Mouse (Mus musculus) heart, embryonic 16.5 days (tissue): ENCODE data around the gene Capn3. TPM values are rescaled to one million over a fixed set of nuclear protein-coding genes. Genes with fewer than 3 reads are reported as not detected.

Experiments
- ATAC-seq: fragments of 200-750 bp; cut with Nextera tagmentation; replicated peaks from 2 replicates; pipeline ENCODE4 v1.8.0; 2017; ENCODE audit warnings: moderate number of reproducible peaks; ENCODE audit not compliant: insufficient read depth, low FRiP score; ENCODE audit errors: extremely low read depth
- H3K27ac ChIP-seq: fragments of 300-500 bp; sonication (generic); 2 replicates; pipeline ENCODE4 v1.5.1; 2014; ENCODE audit warnings: mild to moderate bottlenecking, low read length, control low read depth, moderate library complexity
- H3K27me3 ChIP-seq: fragments of 300-500 bp; sonication (generic); 2 replicates; pipeline ENCODE4 v1.6.1; 2014; ENCODE audit warnings: low read length, mixed read lengths; ENCODE audit not compliant: control insufficient read depth, insufficient read depth
- H3K36me3 ChIP-seq: fragments of 300-500 bp; sonication (generic); 2 replicates; pipeline ENCODE4 v1.6.1; 2014; ENCODE audit not compliant: control insufficient read depth, insufficient read depth
- H3K4me1 ChIP-seq: fragments of 300-500 bp; sonication (generic); 2 replicates; pipeline ENCODE4 v1.6.1; 2014; ENCODE audit warnings: low read length, mixed read lengths; ENCODE audit not compliant: control insufficient read depth, insufficient read depth
- H3K4me2 ChIP-seq: fragments of 300-500 bp; sonication (generic); 2 replicates; pipeline ENCODE4 v1.6.1; 2014; ENCODE audit warnings: low read depth, mild to moderate bottlenecking, control low read depth, low read length
- H3K4me3 ChIP-seq: fragments of 300-500 bp; sonication (generic); 2 replicates; pipeline ENCODE4 v1.5.1; 2014; ENCODE audit warnings: mild to moderate bottlenecking, control low read depth, low read length
- H3K9ac ChIP-seq: fragments of 300-500 bp; sonication (generic); 2 replicates; pipeline ENCODE4 v1.6.1; 2014; ENCODE audit warnings: low read length, control low read depth
- H3K9me3 ChIP-seq: fragments of 300-500 bp; sonication (generic); replicated peaks from 2 replicates; pipeline ENCODE4 v1.6.1; 2016; ENCODE audit warnings: low read length; ENCODE audit not compliant: control insufficient read depth
- WGBS: fragments of 180-500 bp; shearing (Covaris S2); extraction: QIAGEN DNeasy Blood & Tissue Kit; methylation state at CpG from one replicate; pipeline ENCODE4 v1.1.7; 2014; 5-methylcytosine and 5-hydroxymethylcytosine counted together
- polyA plus RNA-seq: library from polyadenylated mRNA; unstranded; fragments of >200 nt; fragmentation: Nextera tagmentation; extraction: Ambion mirVana; gene quantifications from 2 replicates; pipeline ENCODE4 v1.2.1, GENCODE M21; 2015

Capn3 gene
- polyA plus RNA-seq, 1 experiment from 2014 or later, result 5.8 TPM

GRCm38 (mm10) chr2:120452600-120452999 is 3.2 kb upstream of the Capn3 start:
- ATAC-seq, result 0 out of 2 replicates have a peak, but pooled peaks have one; percentile 45
- H3K36me3 ChIP-seq, result no peaks in the 10 kb centered on the region
- H3K4me3 ChIP-seq, result no peak overlapping the region
- no peaks in the 10 kb centered on the region for H3K4me1 ChIP-seq
- H3K27ac ChIP-seq, result no peak overlapping the region
- peaks cover 4% of the 10 kb centered on the region; the same call in 1 of the 2 replicates for H3K9me3 ChIP-seq
- no peak overlapping the region for H3K4me2 ChIP-seq
- WGBS, result 50% methylated on average over 4 of the region's 4 CpGs
- H3K27me3 ChIP-seq, result no peaks in the 10 kb centered on the region
- no peak overlapping the region for H3K9ac ChIP-seq

GRCm38 (mm10) chr2:120454987-120455386 is 832 bp upstream of the Capn3 start:
- peaks cover 4% of the 10 kb centered on the region; the same call in 1 of the 2 replicates for H3K9me3 ChIP-seq
- no peak overlapping the region for H3K9ac ChIP-seq
- H3K36me3 ChIP-seq, result no peaks in the 10 kb centered on the region
- WGBS, result 61% methylated on average over 2 of the region's 2 CpGs
- peak; percentile 67; the same call in 1 of the 2 replicates for ATAC-seq
- no peaks in the 10 kb centered on the region for H3K4me1 ChIP-seq
- no peak overlapping the region for H3K4me2 ChIP-seq
- no peaks in the 10 kb centered on the region for H3K27me3 ChIP-seq
- no peak overlapping the region for H3K27ac ChIP-seq
- H3K4me3 ChIP-seq, result no peak overlapping the region

- WGBS, result 70% methylated on average over 4 of the region's 4 CpGs
Observed at GRCm38 (mm10) chr2:120460216-120460615, 4.4 kb downstream of the Capn3 start.

GRCm38 (mm10) chr2:120463328-120463727 is 7.5 kb downstream of the Capn3 start:
- peak overlapping the region; percentile 14; the same call in 1 of the 2 replicates for H3K4me2 ChIP-seq
- no peak; the same call in 1 of the 2 replicates for ATAC-seq
- H3K27me3 ChIP-seq, result no peaks in the 10 kb centered on the region
- peaks cover 10% of the 10 kb centered on the region for H3K4me1 ChIP-seq
- no peaks in the 10 kb centered on the region for H3K9me3 ChIP-seq
- H3K36me3 ChIP-seq, result no peaks in the 10 kb centered on the region
- no peak overlapping the region for H3K4me3 ChIP-seq
- peak overlapping the region; percentile 38; the same call in 1 of the 2 replicates for H3K27ac ChIP-seq
- H3K9ac ChIP-seq, result no peak overlapping the region
- WGBS, result 40% methylated on average over 7 of the region's 7 CpGs

More at GRCm38 (mm10) chr2:120460216-120460615, 4.4 kb downstream of the Capn3 start:
- Histone ChIP-seq H3K9ac (no peak overlapping the region), H3K4me3 (no peak overlapping the region), H3K36me3 (no peaks in the 10 kb centered on the region), H3K4me1 (peaks cover 10% of the 10 kb centered on the region), H3K4me2 (no peak overlapping the region), H3K27ac (no peak overlapping the region), H3K27me3 (no peaks in the 10 kb centered on the region), H3K9me3 (no peaks in the 10 kb centered on the region)
- ATAC-seq, result no peak

- H3K36me3 ChIP-seq, result no peaks in the 10 kb centered on the region
- no peak overlapping the region for H3K9ac ChIP-seq
- peaks cover 10% of the 10 kb centered on the region for H3K4me1 ChIP-seq
- H3K27ac ChIP-seq, result no peak overlapping the region
- H3K4me2 ChIP-seq, result no peak overlapping the region
- no peaks in the 10 kb centered on the region for H3K27me3 ChIP-seq
- no peak for ATAC-seq
- no peaks in the 10 kb centered on the region for H3K9me3 ChIP-seq
- 67% methylated on average over 8 of the region's 8 CpGs for WGBS
- H3K4me3 ChIP-seq, result no peak overlapping the region
Observed at GRCm38 (mm10) chr2:120464091-120464490, 8.3 kb downstream of the Capn3 start.

GRCm38 (mm10) chr2:120464732-120465396 is 9.0 kb downstream of the Capn3 start:
- whole genome bisulfite sequencing, result 85% methylated on average over 2 of the region's 2 CpGs

GRCm38 (mm10) chr2:120465397-120465785 is 9.6 kb downstream of the Capn3 start:
- Histone ChIP-seq H3K36me3 (no peaks in the 10 kb centered on the region), H3K9ac (no peak overlapping the region), H3K27ac (no peak overlapping the region), H3K9me3 (no peaks in the 10 kb centered on the region), H3K27me3 (no peaks in the 10 kb centered on the region), H3K4me3 (no peak overlapping the region), H3K4me1 (peaks cover 10% of the 10 kb centered on the region), H3K4me2 (no peak overlapping the region)
- WGBS, result 78% methylated on average over 5 of the region's 5 CpGs
- ATAC-seq, result no peak

More at GRCm38 (mm10) chr2:120464732-120465396, 9.0 kb downstream of the Capn3 start:
- Histone ChIP-seq H3K4me2 (no peak overlapping the region), H3K4me1 (peaks cover 10% of the 10 kb centered on the region), H3K36me3 (no peaks in the 10 kb centered on the region), H3K27ac (no peak overlapping the region), H3K9me3 (no peaks in the 10 kb centered on the region), H3K4me3 (no peak overlapping the region), H3K27me3 (no peaks in the 10 kb centered on the region), H3K9ac (no peak overlapping the region)
- ATAC-seq, result no peak

- H3K4me1 ChIP-seq, result peaks cover 10% of the 10 kb centered on the region
- no peak for ATAC-seq
- no peak overlapping the region for H3K4me3 ChIP-seq
- no peaks in the 10 kb centered on the region for H3K27me3 ChIP-seq
- H3K9me3 ChIP-seq, result 0 out of 2 replicates have a peak, but pooled peaks cover 2% of the 10 kb centered on the region
- no peak overlapping the region for H3K27ac ChIP-seq
- no peak overlapping the region for H3K9ac ChIP-seq
- H3K4me2 ChIP-seq, result no peak overlapping the region
- H3K36me3 ChIP-seq, result no peaks in the 10 kb centered on the region
Observed at GRCm38 (mm10) chr2:120468011-120468410, 12.2 kb downstream of the Capn3 start.

- no peaks in the 10 kb centered on the region for H3K4me1 ChIP-seq
- no peak overlapping the region for H3K4me3 ChIP-seq
- 0 out of 2 replicates have a peak, but pooled peaks cover 2% of the 10 kb centered on the region for H3K9me3 ChIP-seq
- H3K36me3 ChIP-seq, result no peaks in the 10 kb centered on the region
- no peak overlapping the region for H3K9ac ChIP-seq
- no peak for ATAC-seq
- 84% methylated on average over 3 of the region's 3 CpGs for WGBS
- no peak overlapping the region for H3K4me2 ChIP-seq
- H3K27ac ChIP-seq, result no peak overlapping the region
- H3K27me3 ChIP-seq, result no peaks in the 10 kb centered on the region
Observed at GRCm38 (mm10) chr2:120469220-120469619, 13.4 kb downstream of the Capn3 start.
